Mouse (Mus musculus): ENCODE measurements at regions not wholly inside any gene's neighbourhood (a gene's known extent, or its start where the extent isn't known, plus 50 kb on each side); places are given as distances from the start of the nearest gene placed in this dataset.
A peak's percentile ranks its signal among the peaks of the same experiment; 100 is the strongest.

- DNase-seq (ENCODE audit: low spot score in 2 of 2): no peak
Observed at GRCm38 (mm10) chr1:41065130-41065529, 259.7 kb downstream of the Tmem182 start.

- peak in 1 of 2 experiments; percentile 2 for DNase-seq (ENCODE audit: low spot score in 2 of 2)
Observed at GRCm38 (mm10) chr1:41104869-41105268, 299.5 kb downstream of the Tmem182 start.

GRCm38 (mm10) chr1:41121636-41122175 is 316.3 kb downstream of the Tmem182 start:
- no peak for DNase-seq (ENCODE audit: low spot score in 2 of 2)

GRCm38 (mm10) chr1:41131410-41131809 is 326.0 kb downstream of the Tmem182 start:
- DNase-seq (ENCODE audit: low spot score in 2 of 2): no peak

- DNase-seq (ENCODE audit: low spot score in 2 of 2): no peak
Observed at GRCm38 (mm10) chr1:41133143-41133542, 327.7 kb downstream of the Tmem182 start.

- no peak for DNase-seq (ENCODE audit: low spot score in 2 of 2)
Observed at GRCm38 (mm10) chr1:41133946-41134345, 328.5 kb downstream of the Tmem182 start.

GRCm38 (mm10) chr1:41139725-41140124 is 334.3 kb downstream of the Tmem182 start:
- no peak for DNase-seq (ENCODE audit: low spot score in 2 of 2)

- DNase-seq (ENCODE audit: low spot score in 2 of 2): no peak
Observed at GRCm38 (mm10) chr1:41140542-41140941, 335.1 kb downstream of the Tmem182 start.

GRCm38 (mm10) chr1:41141992-41142391 is 336.6 kb downstream of the Tmem182 start:
- DNase-seq (ENCODE audit: low spot score in 2 of 2): no peak

GRCm38 (mm10) chr1:41152516-41152915 is 347.1 kb downstream of the Tmem182 start:
- DNase-seq (ENCODE audit: low spot score in 2 of 2): peak; percentile 20 to 28

GRCm38 (mm10) chr1:41153174-41153999 is 348.0 kb downstream of the Tmem182 start:
- DNase-seq (ENCODE audit: low spot score in 2 of 2): no peak

GRCm38 (mm10) chr1:41154198-41154597 is 348.8 kb downstream of the Tmem182 start:
- no peak for DNase-seq (ENCODE audit: low spot score in 2 of 2)

- DNase-seq (ENCODE audit: low spot score in 2 of 2): no peak
Observed at GRCm38 (mm10) chr1:41156946-41157345, 351.5 kb downstream of the Tmem182 start.

- DNase-seq (ENCODE audit: low spot score in 2 of 2): peak in 1 of 2 experiments; percentile 20
Observed at GRCm38 (mm10) chr1:41157651-41158513, 352.5 kb downstream of the Tmem182 start.

- no peak for DNase-seq (ENCODE audit: low spot score in 2 of 2)
Observed at GRCm38 (mm10) chr1:41165878-41166786, 360.7 kb downstream of the Tmem182 start.

GRCm38 (mm10) chr1:41166787-41167420 is 361.5 kb downstream of the Tmem182 start:
- DNase-seq (ENCODE audit: low spot score in 2 of 2): no peak

GRCm38 (mm10) chr1:41186991-41187390 is 381.6 kb downstream of the Tmem182 start:
- DNase-seq (ENCODE audit: low spot score in 2 of 2): no peak

- no peak for DNase-seq (ENCODE audit: low spot score in 2 of 2)
Observed at GRCm38 (mm10) chr1:41212876-41213275, 407.5 kb downstream of the Tmem182 start.

- no peak for DNase-seq (ENCODE audit: low spot score in 2 of 2)
Observed at GRCm38 (mm10) chr1:41225851-41226250, 420.4 kb downstream of the Tmem182 start.

- DNase-seq (ENCODE audit: low spot score in 2 of 2): no peak
Observed at GRCm38 (mm10) chr1:41235335-41235734, 429.9 kb downstream of the Tmem182 start.

- DNase-seq (ENCODE audit: low spot score in 2 of 2): no peak
Observed at GRCm38 (mm10) chr1:41243000-41243399, 437.6 kb downstream of the Tmem182 start.

Data from left cerebral cortex, adult 9 months (tissue).